Mouse (Mus musculus) olfactory bulb, adult 2 months (tissue): ENCODE measurements around the gene Prss28.

Experiments
- CTCF ChIP-seq: fragments of 200-500 bp; IDR thresholded peaks from 2 replicates; pipeline ENCODE4 v1.5.1; 2012; ENCODE audit warnings: low read depth, mild to moderate bottlenecking, low read length, moderate library complexity; ENCODE audit not compliant: insufficient read depth
- POLR2A ChIP-seq: fragments of 200-500 bp; IDR thresholded peaks from 2 replicates; pipeline ENCODE4 v1.6.1; 2012; ENCODE audit warnings: mild to moderate bottlenecking, low read depth, low read length, moderate library complexity; ENCODE audit not compliant: insufficient read depth

DNA sequence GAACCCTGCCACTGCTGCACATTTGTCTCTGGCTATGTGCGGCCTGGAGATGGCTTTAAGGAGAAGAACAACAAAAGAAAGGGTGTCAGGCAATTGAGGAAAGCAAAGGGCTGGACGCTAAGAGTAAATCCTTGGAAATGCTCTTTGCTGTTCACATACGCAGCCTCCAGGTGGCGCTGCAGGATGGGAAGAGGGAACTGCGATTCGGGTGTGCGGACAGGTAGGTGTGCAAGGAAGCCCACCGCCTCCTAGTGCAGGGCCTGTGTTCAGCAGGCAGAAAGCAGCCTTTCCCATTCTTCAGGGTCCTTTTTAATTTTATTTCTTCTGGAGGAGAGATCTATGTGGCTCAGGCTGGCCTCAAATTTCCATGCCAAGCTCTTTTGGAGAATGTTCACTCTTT is 25.5 kb downstream of the Prss28 start:
- peak; percentile 76; the same call in 1 of the 2 replicates for TF ChIP-seq CTCF
- TF ChIP-seq POLR2A, result no peak
